Mouse (Mus musculus) intestine, embryonic 14.5 days (tissue): ENCODE data around the gene Piwil1. TPM values are rescaled to one million over a fixed set of nuclear protein-coding genes. Genes with fewer than 3 reads are reported as not detected.
A peak's percentile ranks its signal among the peaks of the same experiment; 100 is the strongest.
"Not testable (repeated sequence)": the region's sequence is repeated elsewhere in the genome, so short reads cannot be mapped to it uniquely, and the experiment has no call there.

Experiments
- ATAC-seq: fragments of 200-750 bp; cut with Nextera tagmentation; replicated peaks from 2 replicates; pipeline ENCODE4 v1.8.0; 2017; ENCODE audit warnings: low read depth, moderate number of reproducible peaks, moderate TSS enrichment, moderate library complexity; ENCODE audit not compliant: low FRiP score, low TSS enrichment
- DNase-seq: peaks from one replicate; pipeline ENCODE4 v3.0.0-alpha.2; 2018; ENCODE audit warnings: low spot score
- H3K27ac ChIP-seq: fragments of 300-500 bp; sonication (generic); 2 replicates; pipeline ENCODE4 v1.5.1; 2014; ENCODE audit warnings: low read depth, mild to moderate bottlenecking, control low read depth
- H3K27me3 ChIP-seq: fragments of 300-500 bp; sonication (generic); replicated peaks from 2 replicates; pipeline ENCODE4 v1.6.1; 2014; ENCODE audit warnings: low read length, control low read depth; ENCODE audit not compliant: control insufficient read depth, insufficient read depth
- H3K36me3 ChIP-seq: fragments of 300-500 bp; sonication (generic); 2 replicates; pipeline ENCODE4 v1.6.1; 2014; ENCODE audit warnings: low read length, control low read depth; ENCODE audit not compliant: control insufficient read depth, insufficient read depth
- H3K4me1 ChIP-seq: fragments of 300-500 bp; sonication (generic); replicated peaks from 2 replicates; pipeline ENCODE4 v1.6.1; 2014; ENCODE audit warnings: low read length, control low read depth, mixed read lengths; ENCODE audit not compliant: control insufficient read depth, insufficient read depth
- H3K4me2 ChIP-seq: fragments of 300-500 bp; sonication (generic); 2 replicates; pipeline ENCODE4 v1.6.1; 2014; ENCODE audit warnings: low read length
- H3K4me3 ChIP-seq: fragments of 300-500 bp; sonication (generic); 2 replicates; pipeline ENCODE4 v1.5.1; 2014; ENCODE audit warnings: low read depth, low read length, control low read depth, mixed read lengths
- H3K9ac ChIP-seq: fragments of 300-500 bp; sonication (generic); 2 replicates; pipeline ENCODE4 v1.6.1; 2014; ENCODE audit warnings: mild to moderate bottlenecking, low read length
- H3K9me3 ChIP-seq: fragments of 300-500 bp; sonication (generic); 2 replicates; pipeline ENCODE4 v1.6.1; 2016; ENCODE audit warnings: low read length, control low read depth; ENCODE audit not compliant: control insufficient read depth
- WGBS: fragments of 180-500 bp; shearing (Covaris S2); extraction: QIAGEN DNeasy Blood & Tissue Kit; methylation state at CpG from one replicate; pipeline ENCODE4 v1.1.7; 2014; 5-methylcytosine and 5-hydroxymethylcytosine counted together
- polyA plus RNA-seq: library from polyadenylated mRNA; unstranded; fragments of >200 nt; fragmentation: Nextera tagmentation; extraction: Ambion mirVana; gene quantifications from 2 replicates; pipeline ENCODE4 v1.2.1, GENCODE M21; 2014

Piwil1 gene
- polyA plus RNA-seq, 1 experiment from 2014 or later, result not detected

DNA sequence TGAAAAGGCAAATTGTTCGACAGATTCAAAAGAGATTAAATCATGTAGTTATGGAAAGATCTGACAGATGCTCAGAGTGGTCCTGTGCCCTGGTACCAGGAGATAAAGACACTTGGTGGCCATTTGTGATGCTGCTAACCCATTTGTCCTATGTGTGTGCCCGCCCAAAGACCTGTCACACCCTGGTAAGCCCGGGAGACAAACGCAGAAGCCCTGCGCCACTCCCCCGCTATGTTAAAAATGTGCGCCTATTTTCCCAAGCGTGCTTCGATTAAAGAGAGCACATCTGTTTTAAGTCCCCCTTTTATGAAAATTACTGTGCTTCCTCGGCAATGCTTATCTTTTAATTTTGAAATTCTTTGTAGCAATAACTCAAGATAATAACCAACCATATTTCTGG lies 1.4 kb downstream of the Piwil1 start:
- no peak overlapping the region for H3K27ac ChIP-seq
- H3K9ac ChIP-seq, result no peak overlapping the region
- no peaks in the 10 kb centered on the region for H3K36me3 ChIP-seq
- peak overlapping the region; percentile 31 for H3K4me2 ChIP-seq
- no peak for DNase-seq
- H3K27me3 ChIP-seq, result no peaks in the 10 kb centered on the region
- ATAC-seq, result no peak
- no peak overlapping the region for H3K4me3 ChIP-seq
- H3K4me1 ChIP-seq, result no peaks in the 10 kb centered on the region
- WGBS, result 38% methylated on average over 10 of the region's 10 CpGs
- H3K9me3 ChIP-seq, result no peaks in the 10 kb centered on the region

DNA sequence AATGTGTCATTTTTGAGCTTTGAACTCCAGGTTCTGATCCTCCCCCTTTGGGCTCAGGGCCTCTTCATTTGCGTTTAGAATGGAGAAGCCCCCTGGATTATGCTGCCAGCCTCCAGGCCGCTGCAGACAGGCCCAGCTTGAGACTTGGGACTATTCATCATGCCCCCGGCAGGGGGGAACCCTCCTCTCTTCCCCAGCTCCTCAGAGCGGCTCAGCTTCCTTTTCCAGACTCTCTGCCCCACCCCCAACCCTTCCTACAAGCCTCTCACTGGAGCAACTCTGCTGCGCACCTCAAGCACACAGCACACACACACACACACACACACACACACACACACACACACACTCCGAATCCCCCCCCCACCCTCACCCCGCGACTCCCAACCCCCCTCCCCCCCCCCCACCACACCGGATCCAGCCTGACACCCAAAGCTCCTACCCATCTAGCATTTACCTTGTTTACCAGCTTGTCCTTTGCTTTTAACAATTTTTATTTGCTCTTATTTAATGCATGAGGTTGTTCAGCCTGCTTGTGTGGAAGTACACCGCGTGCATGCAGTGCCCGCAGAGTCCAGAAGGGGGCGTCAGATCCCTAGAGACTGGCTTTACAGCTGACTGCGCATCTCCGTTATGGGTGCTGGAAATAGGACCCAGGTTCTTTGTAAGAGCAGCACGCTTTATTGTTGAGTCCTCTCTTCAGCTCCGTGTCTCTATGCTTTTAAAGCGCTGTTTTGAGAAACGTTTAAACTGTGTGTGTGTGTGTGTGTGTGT lies 2.0 kb downstream of the Piwil1 start:
- no peak overlapping the region for H3K9ac ChIP-seq
- ATAC-seq, result no peak
- no peak overlapping the region for H3K27ac ChIP-seq
- no peaks in the 10 kb centered on the region for H3K27me3 ChIP-seq
- H3K9me3 ChIP-seq, result no peaks in the 10 kb centered on the region
- WGBS, result 41% methylated on average over 17 of the region's 19 CpGs
- H3K4me1 ChIP-seq, result no peaks in the 10 kb centered on the region
- no peaks in the 10 kb centered on the region for H3K36me3 ChIP-seq
- no peak overlapping the region for H3K4me3 ChIP-seq
- H3K4me2 ChIP-seq, result peak overlapping the region; percentile 31
- peak; percentile 52 for DNase-seq

DNA sequence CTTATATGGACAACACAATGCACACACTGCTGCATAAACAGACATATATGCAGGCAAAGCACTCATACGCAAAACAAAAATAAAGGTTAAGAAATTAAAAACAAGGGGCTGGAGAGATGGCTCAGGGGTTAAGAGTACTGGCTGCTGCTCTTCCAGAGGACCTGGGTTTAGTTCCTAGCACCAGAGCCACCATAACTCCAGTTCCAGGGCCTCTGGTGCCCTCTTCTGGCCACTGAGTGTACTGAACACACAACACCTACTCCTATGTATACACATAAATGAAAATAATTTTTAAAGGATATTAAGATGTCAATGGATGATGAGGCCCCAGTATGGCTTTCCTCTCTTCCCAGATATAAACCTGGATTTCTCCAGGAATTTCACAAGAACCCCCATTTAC lies 4.1 kb downstream of the Piwil1 start:
- DNase-seq (no peak), ATAC-seq (no peak)
- WGBS, result 100% methylated on average over 1 of the region's 1 CpGs

DNA sequence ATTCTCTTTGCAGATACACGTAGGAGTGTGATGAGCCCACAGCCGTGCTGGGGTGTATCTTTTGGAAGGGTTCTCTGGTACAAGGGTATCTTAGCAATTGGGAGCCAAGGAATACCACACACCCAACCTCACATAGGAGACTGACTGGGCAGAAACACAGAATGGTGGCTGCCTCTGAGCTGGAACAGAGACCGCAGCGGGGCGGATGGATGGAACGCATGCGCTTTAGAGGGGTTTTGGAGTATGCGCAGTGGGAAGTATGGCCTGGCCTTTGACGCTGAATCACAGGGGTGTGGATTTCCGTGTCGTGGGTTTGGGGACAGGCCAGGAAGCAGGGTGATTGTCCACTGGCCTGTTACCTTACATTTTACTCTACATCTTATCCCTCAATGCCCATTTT lies 4.9 kb downstream of the Piwil1 start:
- Histone ChIP-seq H3K27me3 (no peaks in the 10 kb centered on the region), H3K4me3 (no peak overlapping the region), H3K9ac (no peak overlapping the region), H3K9me3 (no peaks in the 10 kb centered on the region), H3K27ac (no peak overlapping the region), H3K4me1 (no peaks in the 10 kb centered on the region), H3K4me2 (no peak overlapping the region), H3K36me3 (no peaks in the 10 kb centered on the region)
- no peak for ATAC-seq
- 93% methylated on average over 11 of the region's 11 CpGs for WGBS
- no peak for DNase-seq

More for the DNA sequence above, 4.1 kb downstream of the Piwil1 start:
- Histone ChIP-seq H3K9me3 (no peaks in the 10 kb centered on the region), H3K4me3 (no peak overlapping the region), H3K4me1 (no peaks in the 10 kb centered on the region), H3K27ac (no peak overlapping the region), H3K9ac (no peak overlapping the region), H3K36me3 (no peaks in the 10 kb centered on the region), H3K27me3 (no peaks in the 10 kb centered on the region), H3K4me2 (no peak overlapping the region)

DNA sequence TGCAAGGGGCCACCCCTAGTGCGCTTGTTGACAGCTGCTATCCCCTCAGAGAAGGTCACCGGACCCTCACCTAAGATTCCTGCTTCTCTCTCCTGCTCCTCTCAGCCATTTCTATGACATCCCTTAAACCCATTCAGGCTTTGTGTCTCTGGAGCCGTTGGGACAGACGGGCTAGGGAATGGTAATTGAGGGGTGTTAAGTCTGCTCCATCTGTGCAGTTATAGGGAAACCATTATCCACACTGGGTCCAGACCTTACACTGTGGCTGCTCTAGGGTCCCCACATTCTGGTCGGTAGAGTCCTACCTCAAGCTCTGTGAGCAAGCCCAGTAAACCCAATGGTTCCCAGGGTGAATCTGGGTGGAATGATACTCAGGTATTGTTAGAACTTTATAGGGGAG lies 6.6 kb downstream of the Piwil1 start:
- Histone ChIP-seq H3K4me3 (no peak overlapping the region), H3K4me1 (no peaks in the 10 kb centered on the region), H3K27ac (no peak overlapping the region), H3K9me3 (no peaks in the 10 kb centered on the region), H3K9ac (no peak overlapping the region), H3K27me3 (no peaks in the 10 kb centered on the region), H3K36me3 (no peaks in the 10 kb centered on the region), H3K4me2 (no peak overlapping the region)
- 85% methylated on average over 5 of the region's 5 CpGs for WGBS
- DNase-seq (no peak), ATAC-seq (no peak)

- H3K27me3 ChIP-seq, result no peaks in the 10 kb centered on the region
- ATAC-seq (no peak), DNase-seq (no peak)
- H3K9me3 ChIP-seq, result no peaks in the 10 kb centered on the region
- no peak overlapping the region for H3K4me3 ChIP-seq
- H3K36me3 ChIP-seq, result no peaks in the 10 kb centered on the region
- 26% methylated on average over 8 of the region's 8 CpGs for WGBS
- no peak overlapping the region for H3K4me2 ChIP-seq
- H3K9ac ChIP-seq, result no peak overlapping the region
- H3K4me1 ChIP-seq, result no peaks in the 10 kb centered on the region
- no peak overlapping the region for H3K27ac ChIP-seq
These were observed 8.3 kb downstream of the Piwil1 start for GRCm38 (mm10) chr5:128710596-128710995.

DNA sequence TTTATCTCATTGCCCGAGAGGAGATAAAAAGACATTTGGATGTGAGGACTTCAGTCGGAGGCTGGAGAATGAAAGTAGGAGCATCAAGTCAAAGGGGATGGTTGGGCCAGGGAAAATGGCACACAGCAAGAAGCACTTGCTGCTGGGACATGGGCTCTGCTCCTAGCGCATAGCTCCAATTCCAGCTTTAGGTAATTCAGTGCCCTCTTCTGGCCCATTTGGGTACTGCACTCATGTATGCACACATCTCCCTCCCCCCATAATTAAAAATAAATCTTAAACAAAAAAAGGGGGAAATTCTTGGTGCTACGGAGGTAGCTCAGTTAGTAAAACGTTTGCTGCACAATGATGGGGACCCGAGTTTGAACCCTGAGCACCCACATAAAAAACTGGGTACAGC lies 9.5 kb downstream of the Piwil1 start:
- H3K9ac ChIP-seq, result no peak overlapping the region
- no peak overlapping the region for H3K4me3 ChIP-seq
- H3K4me1 ChIP-seq, result no peaks in the 10 kb centered on the region
- 83% methylated on average over 6 of the region's 6 CpGs for WGBS
- H3K27ac ChIP-seq, result no peak overlapping the region
- H3K9me3 ChIP-seq, result no peaks in the 10 kb centered on the region
- ATAC-seq (no peak), DNase-seq (no peak)
- H3K4me2 ChIP-seq, result no peak overlapping the region
- H3K27me3 ChIP-seq, result no peaks in the 10 kb centered on the region
- H3K36me3 ChIP-seq, result no peaks in the 10 kb centered on the region

GRCm38 (mm10) chr5:128715171-128715570 lies 12.8 kb downstream of the Piwil1 start:
- no peaks in the 10 kb centered on the region for H3K36me3 ChIP-seq
- 78% methylated on average over 16 of the region's 16 CpGs for WGBS
- ATAC-seq, result no peak

GRCm38 (mm10) chr5:128720461-128720860 lies 18.1 kb downstream of the Piwil1 start:
- H3K4me1 ChIP-seq, ATAC-seq, H3K27ac ChIP-seq, H3K4me3 ChIP-seq, H3K27me3 ChIP-seq, H3K9me3 ChIP-seq, DNase-seq, H3K9ac ChIP-seq, H3K4me2 ChIP-seq, H3K36me3 ChIP-seq: not testable (repeated sequence)
- 94% methylated on average over 11 of the region's 11 CpGs for WGBS

More at GRCm38 (mm10) chr5:128715171-128715570, 12.8 kb downstream of the Piwil1 start:
- Histone ChIP-seq H3K9me3 (no peaks in the 10 kb centered on the region), H3K27ac (no peak overlapping the region), H3K4me3 (no peak overlapping the region), H3K4me1 (no peaks in the 10 kb centered on the region), H3K27me3 (no peaks in the 10 kb centered on the region), H3K4me2 (no peak overlapping the region), H3K9ac (no peak overlapping the region)
- DNase-seq, result no peak
